Mouse (Mus musculus): ENCODE results near the gene Selenow.

Gene Selenow

GRCm38 (mm10) chr7:15906602-15907001, 15.6 kb downstream of the Selenow start:
- DNase-seq (ENCODE audit: extremely low read depth, low read depth, low spot score): no peak

- no peak for DNase-seq (ENCODE audit: extremely low read depth, low read depth, low spot score)
Measured at GRCm38 (mm10) chr7:15905861-15906260, 16.3 kb downstream of the Selenow start.

- no peak for DNase-seq (ENCODE audit: extremely low read depth, low read depth, low spot score)
Measured at GRCm38 (mm10) chr7:15901366-15902048, 20.7 kb downstream of the Selenow start.

- DNase-seq (ENCODE audit: extremely low read depth, low read depth, low spot score): no peak
Measured at GRCm38 (mm10) chr7:15894251-15894650, 28.0 kb downstream of the Selenow start.

- DNase-seq (ENCODE audit: extremely low read depth, low read depth, low spot score): no peak
Measured at GRCm38 (mm10) chr7:15884127-15884526, 38.1 kb downstream of the Selenow start.

- no peak for DNase-seq (ENCODE audit: extremely low read depth, low read depth, low spot score)
Measured at GRCm38 (mm10) chr7:15882317-15882716, 39.9 kb downstream of the Selenow start, which contains the start of gene Crxos. TSS of gene Crxos (plus strand) at chr7:15882617.

GRCm38 (mm10) chr7:15881831-15882230, 40.4 kb downstream of the Selenow start:
- DNase-seq (ENCODE audit: extremely low read depth, low read depth, low spot score): no peak

- DNase-seq (ENCODE audit: extremely low read depth, low read depth, low spot score): no peak
Measured at GRCm38 (mm10) chr7:15881388-15881787, 40.8 kb downstream of the Selenow start.

- DNase-seq (ENCODE audit: extremely low read depth, low read depth, low spot score): no peak
Measured at GRCm38 (mm10) chr7:15879756-15880155, 42.4 kb downstream of the Selenow start, which contains the start of gene Crx. TSS of gene Crx (minus strand) at chr7:15879968.

Measured in fat pad, adult 2 months (tissue).